Mouse (Mus musculus) limb, embryonic 14.5 days (tissue): ENCODE results near the gene Cdk15. TPM values are rescaled to one million over a fixed set of nuclear protein-coding genes. Genes with fewer than 3 reads are reported as not detected.

ENCODE experiments used
- ATAC-seq: fragments of 200-750 bp; cut with Nextera tagmentation; 2 replicates; pipeline ENCODE4 v1.8.0; 2017; ENCODE audit warnings: low read depth, moderate number of reproducible peaks, moderate TSS enrichment; ENCODE audit not compliant: low FRiP score
- DNase-seq: peaks from one replicate; pipeline ENCODE4 v3.0.0-alpha.2; 2015; ENCODE audit warnings: low spot score
- H3K27ac ChIP-seq: fragments of 300-500 bp; sonication (generic); replicated peaks from 2 replicates; pipeline ENCODE4 v1.5.1; 2014; ENCODE audit warnings: low read depth, mild to moderate bottlenecking, low read length, moderate library complexity, mixed read lengths
- H3K27me3 ChIP-seq: fragments of 300-500 bp; sonication (generic); 2 replicates; pipeline ENCODE4 v1.6.1; 2014; ENCODE audit warnings: low read length, mixed read lengths; ENCODE audit not compliant: control insufficient read depth, insufficient read depth
- H3K36me3 ChIP-seq: fragments of 300-500 bp; sonication (generic); 2 replicates; pipeline ENCODE4 v1.6.1; 2014; ENCODE audit warnings: mild to moderate bottlenecking, low read length, moderate library complexity, mixed read lengths; ENCODE audit not compliant: control insufficient read depth, insufficient read depth
- H3K4me1 ChIP-seq: fragments of 300-500 bp; sonication (generic); 2 replicates; pipeline ENCODE4 v1.6.1; 2014; ENCODE audit warnings: antibody characterized with exemption, low read length, mixed read lengths; ENCODE audit not compliant: control insufficient read depth, insufficient read depth
- H3K4me2 ChIP-seq: fragments of 300-500 bp; sonication (generic); replicated peaks from 2 replicates; pipeline ENCODE4 v1.6.1; 2014; ENCODE audit warnings: low read depth, mild to moderate bottlenecking, low read length, moderate library complexity; ENCODE audit not compliant: severe bottlenecking
- H3K4me3 ChIP-seq: fragments of 300-500 bp; sonication (generic); replicated peaks from 2 replicates; pipeline ENCODE4 v1.5.1; 2014; ENCODE audit warnings: low read length
- H3K9ac ChIP-seq: fragments of 300-500 bp; sonication (generic); 2 replicates; pipeline ENCODE4 v1.6.1; 2014; ENCODE audit warnings: mild to moderate bottlenecking, low read depth, low read length, moderate library complexity; ENCODE audit not compliant: severe bottlenecking
- H3K9me3 ChIP-seq: fragments of 300-500 bp; sonication (generic); 2 replicates; pipeline ENCODE4 v1.6.1; 2016; ENCODE audit warnings: low read length; ENCODE audit not compliant: control insufficient read depth
- POLR2A ChIP-seq: fragments of 200-500 bp; IDR thresholded peaks from 2 replicates; pipeline ENCODE4 v1.8.0; 2012; ENCODE audit warnings: inconsistent platforms, mild to moderate bottlenecking, moderate library complexity, borderline replicate concordance; ENCODE audit not compliant: insufficient read depth, insufficient read length; ENCODE audit errors: extremely low read depth
- WGBS: fragments of 180-500 bp; shearing (Covaris S2); extraction: QIAGEN DNeasy Blood & Tissue Kit; methylation state at CpG from one replicate; pipeline ENCODE4 v1.1.7; 2014; 5-methylcytosine and 5-hydroxymethylcytosine counted together
- polyA plus RNA-seq, 2 experiments: library from polyadenylated mRNA; depleted of rRNA in 1 of 2; stranded (reverse) in 1 of 2; unstranded in 1 of 2; fragments of >200 nt; fragmentation: Nextera tagmentation in 1 of 2; extraction: Ambion mirVana in 1 of 2; gene quantifications; 2 replicates each; pipeline versions ENCODE4 v1.2.1 to v1.2.3; 2012 to 2014

The Cdk15 gene
- polyA plus RNA-seq, 2 experiments: 0.34 to 0.48 TPM

DNA sequence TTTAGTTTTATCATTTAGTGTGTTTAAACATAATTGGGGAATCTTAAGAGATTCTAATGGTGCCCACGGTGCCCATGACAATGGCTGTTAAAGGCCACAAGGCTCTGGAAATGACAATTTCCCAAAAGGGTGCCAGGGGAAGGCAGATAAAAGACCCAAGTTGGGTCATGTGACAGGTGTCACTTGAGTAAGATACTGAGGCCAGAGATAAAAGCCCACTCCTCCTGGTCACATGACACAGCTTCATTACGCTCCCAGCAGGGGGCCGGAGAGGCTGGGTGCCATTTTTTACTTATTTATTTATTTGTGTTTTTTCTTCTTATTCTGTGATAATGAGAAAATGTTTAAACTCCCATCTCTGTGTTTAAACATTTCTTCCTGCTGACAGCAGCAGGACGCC, 104.8 kb downstream of the Cdk15 start:
- H3K9me3 ChIP-seq: no peaks in the 10 kb centered on the region
- no peaks in the 10 kb centered on the region for H3K36me3 ChIP-seq
- no peaks in the 10 kb centered on the region for H3K4me1 ChIP-seq
- TF ChIP-seq POLR2A: no peak
- ATAC-seq: no peak
- no peak for DNase-seq
- H3K4me3 ChIP-seq: no peak overlapping the region
- no peak overlapping the region for H3K9ac ChIP-seq
- H3K27me3 ChIP-seq: no peaks in the 10 kb centered on the region
- no peak overlapping the region for H3K4me2 ChIP-seq
- H3K27ac ChIP-seq: no peak overlapping the region
- 76% methylated on average over 4 of the region's 4 CpGs for WGBS

DNA sequence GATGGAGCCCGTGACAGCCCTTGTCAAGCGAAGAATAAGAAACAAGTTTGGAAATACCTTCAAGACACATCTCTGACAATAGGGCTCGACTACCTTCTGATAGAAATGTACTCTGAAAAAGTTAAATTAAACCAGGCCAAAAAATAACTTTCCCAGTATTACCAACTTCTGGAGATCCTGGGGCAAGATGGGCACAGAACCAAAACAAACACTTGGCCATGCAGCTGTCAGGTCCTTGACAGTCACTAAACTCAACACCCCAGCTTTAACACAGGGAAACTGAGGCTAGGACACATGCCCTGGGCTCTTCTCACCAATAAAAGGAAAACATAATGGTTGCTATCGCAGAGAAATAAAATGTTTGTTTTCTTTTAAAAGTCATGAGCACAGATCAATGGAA, 105.3 kb downstream of the Cdk15 start:
- 82% methylated on average over 4 of the region's 4 CpGs for WGBS
- Histone ChIP-seq H3K27me3 (no peaks in the 10 kb centered on the region), H3K9ac (no peak overlapping the region), H3K27ac (no peak overlapping the region), H3K4me1 (no peaks in the 10 kb centered on the region), H3K4me3 (no peak overlapping the region), H3K36me3 (no peaks in the 10 kb centered on the region), H3K4me2 (no peak overlapping the region), H3K9me3 (no peaks in the 10 kb centered on the region)
- ATAC-seq: no peak
- TF ChIP-seq POLR2A: no peak
- no peak for DNase-seq

DNA sequence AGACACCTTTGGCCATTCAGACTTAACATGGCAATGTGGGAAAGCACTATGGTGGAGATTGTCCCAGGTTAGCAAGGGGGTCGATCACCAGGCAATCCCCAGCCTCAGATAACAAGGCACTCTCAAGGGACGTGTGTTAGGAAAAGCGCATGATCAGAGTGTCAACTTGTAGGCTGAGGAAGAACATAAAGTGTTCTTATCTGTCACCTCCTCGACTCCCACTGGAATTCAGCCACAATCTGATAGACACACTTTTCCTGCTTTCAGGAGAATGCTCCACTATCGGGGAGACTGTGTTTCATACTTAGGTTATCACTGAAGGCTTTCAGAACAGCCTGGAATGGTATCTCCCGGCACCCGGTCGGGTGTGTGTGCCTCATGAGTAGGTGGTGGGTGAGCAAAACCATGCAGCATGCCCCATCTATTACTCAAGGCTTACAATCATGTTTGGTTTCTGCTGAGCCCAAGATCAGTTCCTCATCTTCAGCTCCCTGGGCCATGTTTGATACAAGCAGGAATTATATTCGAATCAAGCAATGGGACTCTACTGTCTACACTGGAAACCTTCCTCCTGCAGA, 107.8 kb downstream of the Cdk15 start:
- DNase-seq (no peak), ATAC-seq (no peak)
- peaks cover 12% of the 10 kb centered on the region for H3K4me1 ChIP-seq
- no peak overlapping the region for H3K9ac ChIP-seq
- no peak overlapping the region for H3K4me2 ChIP-seq
- H3K9me3 ChIP-seq: no peaks in the 10 kb centered on the region
- H3K27me3 ChIP-seq: 0 out of 2 replicates have a peak, but pooled peaks cover 4% of the 10 kb centered on the region
- no peak for TF ChIP-seq POLR2A
- H3K27ac ChIP-seq: no peak overlapping the region
- 73% methylated on average over 9 of the region's 9 CpGs for WGBS
- H3K4me3 ChIP-seq: no peak overlapping the region
- no peaks in the 10 kb centered on the region for H3K36me3 ChIP-seq

DNA sequence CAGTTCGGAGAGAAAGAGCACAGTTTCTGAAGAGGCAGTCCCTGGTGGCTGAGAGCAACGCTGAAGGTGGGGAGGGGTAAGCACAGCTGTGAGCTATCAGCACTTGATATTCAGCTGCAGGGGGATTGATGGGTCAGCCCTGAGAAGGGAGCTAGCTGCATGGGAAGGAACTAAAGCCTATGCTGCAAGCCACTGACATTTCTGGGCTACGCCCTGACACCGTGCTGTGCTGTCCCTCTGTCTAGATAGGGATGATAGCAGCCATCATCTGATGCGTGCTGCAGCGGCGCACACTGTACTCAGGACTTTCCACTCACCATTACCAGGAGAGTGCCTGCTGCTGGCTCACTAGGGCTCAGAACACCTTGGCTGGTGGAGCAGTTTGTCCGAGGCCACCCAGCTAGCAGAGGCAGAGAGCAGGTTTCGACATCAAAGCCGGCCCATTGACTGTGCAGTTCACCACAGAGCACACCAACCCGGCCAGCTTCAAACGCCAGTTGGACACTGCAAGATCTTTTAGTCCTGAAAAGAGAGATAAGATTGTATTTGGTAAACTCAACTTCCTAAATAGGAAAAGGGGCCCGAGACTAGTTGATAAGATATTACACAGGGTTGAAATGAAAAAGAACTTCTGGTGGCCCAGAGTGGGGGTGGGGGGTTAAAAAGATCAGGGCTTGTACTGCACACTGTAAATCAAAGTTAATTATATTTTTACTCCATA, 111.4 kb downstream of the Cdk15 start:
- Histone ChIP-seq H3K4me1 (peaks cover 12% of the 10 kb centered on the region), H3K27ac (no peak overlapping the region), H3K9ac (no peak overlapping the region), H3K36me3 (no peaks in the 10 kb centered on the region), H3K4me3 (no peak overlapping the region), H3K27me3 (0 out of 2 replicates have a peak, but pooled peaks cover 4% of the 10 kb centered on the region), H3K4me2 (no peak overlapping the region), H3K9me3 (no peaks in the 10 kb centered on the region)
- ATAC-seq (peak; percentile 29; the same call in 1 of the 2 replicates), DNase-seq (no peak)
- WGBS: 8% methylated on average over 13 of the region's 13 CpGs
- TF ChIP-seq POLR2A: no peak

DNA sequence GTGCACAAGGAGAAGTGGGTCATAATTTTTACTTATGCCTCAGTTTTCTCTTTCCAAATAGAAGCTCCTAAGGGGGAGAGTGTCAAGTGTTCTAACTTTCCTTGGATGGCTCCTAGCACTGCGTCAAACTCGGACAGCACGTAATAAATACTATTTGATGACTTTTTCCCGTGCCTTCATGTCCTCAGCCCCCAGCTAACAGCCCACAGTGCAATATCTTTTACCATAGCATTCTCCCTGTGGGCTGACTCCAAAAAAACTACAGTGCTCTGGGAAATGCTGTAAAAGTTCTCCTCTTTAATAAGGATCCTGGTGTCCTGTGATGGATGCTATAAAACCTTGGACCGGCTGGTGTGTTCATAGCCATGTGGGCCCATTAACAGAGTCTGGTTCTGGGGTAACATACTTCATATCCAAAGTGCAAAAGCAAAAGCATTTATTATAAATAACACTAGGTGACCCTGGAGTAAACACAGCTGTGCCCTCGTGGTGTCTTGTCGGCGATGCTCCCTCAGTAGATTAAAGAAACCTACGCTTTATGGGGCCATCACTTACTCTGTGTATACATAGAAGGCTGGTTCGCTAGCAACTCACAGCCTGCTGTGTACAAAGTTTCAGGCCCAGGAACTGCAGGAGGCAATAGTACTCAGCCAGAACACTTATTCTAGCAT, 112.1 kb downstream of the Cdk15 start:
- no peak for TF ChIP-seq POLR2A
- no peak overlapping the region for H3K27ac ChIP-seq
- WGBS: 19% methylated on average over 10 of the region's 10 CpGs
- H3K36me3 ChIP-seq: no peaks in the 10 kb centered on the region
- 0 out of 2 replicates have a peak, but pooled peaks cover 4% of the 10 kb centered on the region for H3K27me3 ChIP-seq
- ATAC-seq (peak; percentile 69), DNase-seq (no peak)
- H3K4me1 ChIP-seq: peaks cover 12% of the 10 kb centered on the region
- H3K4me2 ChIP-seq: no peak overlapping the region
- H3K4me3 ChIP-seq: no peak overlapping the region
- no peak overlapping the region for H3K9ac ChIP-seq
- H3K9me3 ChIP-seq: no peaks in the 10 kb centered on the region
